Mouse (Mus musculus) gastrocnemius, adult 2 months (tissue): ENCODE data around the gene Il31ra. TPM values are rescaled to one million over a fixed set of nuclear protein-coding genes. Genes with fewer than 3 reads are reported as not detected.

Experiments used
- DNase-seq: peaks from one replicate; pipeline ENCODE4 v3.0.0; 2022
- H3K27ac ChIP-seq: fragments of 200-600 bp; 2 replicates; pipeline ENCODE4 v1.8.1; 2022; ENCODE audit warnings: mild to moderate bottlenecking
- H3K4me3 ChIP-seq: fragments of 200-600 bp; 2 replicates; pipeline ENCODE4 v1.8.1; 2022; ENCODE audit warnings: mild to moderate bottlenecking, moderate library complexity
- CTCF ChIP-seq: fragments of 200-600 bp; IDR thresholded peaks from 2 replicates; pipeline ENCODE4 v1.8.1; 2022; ENCODE audit warnings: antibody characterized with exemption, mild to moderate bottlenecking, moderate library complexity
- intact Hi-C: fragments of 180-260 bp; cut with DNase I; formaldehyde crosslinking; loops from one replicate; pipeline ENCODE4 v1.15.1; 2025
- total RNA-seq, 2 experiments: library from RNA; stranded (reverse); gene quantifications; 2 replicates each; pipeline ENCODE4 v1.2.3; 2021

Il31ra gene
- total RNA-seq, 2 experiments from 2014 or later = 0.14 TPM; not detected in 1

DNA sequence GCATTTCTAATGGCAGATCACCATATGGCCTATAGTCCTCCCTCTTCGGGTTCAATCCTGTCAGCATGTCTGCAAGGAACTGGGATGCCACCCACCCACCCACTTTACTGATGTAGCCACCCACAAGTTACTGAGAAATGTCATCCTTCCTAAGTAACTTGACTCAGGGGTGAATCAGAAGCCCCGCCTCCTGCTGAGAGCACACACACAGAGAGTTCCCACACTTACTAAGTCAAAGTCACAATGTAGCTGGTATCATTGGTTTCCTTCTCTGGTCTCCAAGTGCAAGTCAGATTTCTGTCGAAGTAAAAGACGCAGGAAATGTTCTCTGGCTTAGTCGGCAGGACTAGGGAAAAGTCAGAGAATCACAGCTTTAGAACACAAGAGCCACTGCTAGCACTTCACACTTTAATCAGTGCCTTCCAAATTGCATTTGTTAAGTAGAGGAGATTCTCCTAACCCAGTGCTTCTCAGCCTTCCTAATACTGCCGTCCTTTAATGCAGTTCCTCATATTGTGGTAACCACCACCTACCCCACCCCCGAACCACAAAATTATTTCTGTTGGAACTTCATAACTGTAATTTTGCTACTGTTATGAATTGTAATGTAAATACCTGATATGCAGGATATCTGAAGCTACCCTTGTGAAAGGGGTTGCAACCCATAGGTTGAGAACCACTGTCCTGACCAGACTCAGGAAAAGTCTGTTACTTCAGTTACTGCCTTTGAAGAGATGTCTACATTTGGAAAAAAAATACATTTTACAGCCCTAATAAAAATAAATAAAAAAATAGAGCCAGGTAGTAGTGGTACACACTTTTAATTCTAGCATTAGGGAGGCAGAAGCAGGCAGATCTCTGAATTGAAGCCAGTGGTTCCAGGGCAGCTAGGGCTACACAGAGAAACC, 42.3 kb downstream of the Il31ra start:
- Histone ChIP-seq H3K27ac (no peak overlapping the region), H3K4me3 (no peak overlapping the region)
- no peak for DNase-seq
- intact Hi-C loops = no loop called here
- no peak for TF ChIP-seq CTCF

DNA sequence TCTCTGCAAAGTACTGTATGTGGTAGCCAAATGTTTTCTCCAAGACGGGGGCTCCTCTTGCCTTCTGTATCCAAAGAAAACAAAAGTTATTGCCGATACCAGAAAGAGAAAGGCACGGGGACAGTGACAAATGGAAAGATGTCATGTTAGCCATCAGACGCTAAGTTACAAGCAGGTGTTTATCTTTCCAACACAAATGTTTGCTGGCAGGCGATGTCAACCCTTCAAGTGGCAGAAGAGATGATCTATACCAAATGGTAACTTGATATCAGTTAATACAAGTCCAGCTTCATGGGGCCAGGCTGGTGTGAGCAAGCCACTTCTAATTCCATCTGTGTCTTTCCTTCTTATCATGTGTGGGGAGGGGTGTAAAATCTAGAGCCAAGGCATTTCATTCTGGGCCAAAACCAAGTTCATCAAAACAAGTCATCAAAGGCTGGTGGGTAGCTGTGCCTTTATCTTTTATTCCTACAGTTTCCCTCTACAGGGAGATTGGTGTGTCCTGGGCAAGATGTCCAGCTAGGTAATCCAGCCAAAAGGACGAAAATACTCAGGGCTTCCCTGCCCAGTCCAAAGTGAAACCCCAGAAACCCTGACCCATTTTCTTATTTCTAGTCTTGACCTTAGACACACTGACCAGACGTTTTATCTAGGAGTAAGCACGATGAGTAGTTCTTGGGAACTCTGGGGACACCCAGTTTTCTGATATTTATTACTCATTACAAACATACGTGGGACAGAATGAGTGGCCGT, 52.8 kb downstream of the Il31ra start:
- peak overlapping the region; percentile 19; the same call in 1 of the 2 replicates for H3K4me3 ChIP-seq
- no peak for TF ChIP-seq CTCF
- peak; percentile 43 for DNase-seq
- H3K27ac ChIP-seq = peak overlapping the region; percentile 2; the same call in 1 of the 2 replicates
- intact Hi-C loops = no loop called here

- Histone ChIP-seq H3K4me3 (no peak overlapping the region), H3K27ac (no peak overlapping the region)
- intact Hi-C loops = no loop called here
- no peak for TF ChIP-seq CTCF
- DNase-seq = no peak
Observed at GRCm38 (mm10) chr13:112540616-112541015, 53.5 kb downstream of the Il31ra start.

GRCm38 (mm10) chr13:112537065-112537464, 57.1 kb downstream of the Il31ra start:
- no peak for DNase-seq
- Histone ChIP-seq H3K4me3 (no peak overlapping the region), H3K27ac (no peak overlapping the region)
- intact Hi-C loops = no loop called here
- TF ChIP-seq CTCF = no peak

DNA sequence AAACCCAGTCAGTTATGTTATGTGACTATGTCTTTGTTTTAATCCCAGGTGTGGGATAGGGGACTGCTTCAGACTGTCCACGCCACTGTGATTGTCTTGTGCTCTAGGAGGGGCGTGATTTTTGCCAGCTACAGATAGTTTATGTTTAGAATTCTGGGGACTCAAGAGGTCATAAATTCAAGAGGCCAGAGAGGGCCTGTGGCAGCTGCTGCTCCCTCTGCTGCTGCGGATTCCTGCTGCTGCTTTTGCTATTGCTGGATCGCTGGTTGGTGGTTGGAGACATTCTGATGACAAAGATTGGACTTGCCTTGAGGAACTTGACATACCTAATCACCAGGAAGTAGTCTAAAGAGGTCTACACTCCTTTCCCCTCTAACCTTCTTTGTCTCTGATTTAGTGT, 57.5 kb downstream of the Il31ra start:
- DNase-seq = no peak
- Histone ChIP-seq H3K27ac (no peak overlapping the region), H3K4me3 (no peak overlapping the region)
- intact Hi-C loops = no loop called here
- no peak for TF ChIP-seq CTCF

DNA sequence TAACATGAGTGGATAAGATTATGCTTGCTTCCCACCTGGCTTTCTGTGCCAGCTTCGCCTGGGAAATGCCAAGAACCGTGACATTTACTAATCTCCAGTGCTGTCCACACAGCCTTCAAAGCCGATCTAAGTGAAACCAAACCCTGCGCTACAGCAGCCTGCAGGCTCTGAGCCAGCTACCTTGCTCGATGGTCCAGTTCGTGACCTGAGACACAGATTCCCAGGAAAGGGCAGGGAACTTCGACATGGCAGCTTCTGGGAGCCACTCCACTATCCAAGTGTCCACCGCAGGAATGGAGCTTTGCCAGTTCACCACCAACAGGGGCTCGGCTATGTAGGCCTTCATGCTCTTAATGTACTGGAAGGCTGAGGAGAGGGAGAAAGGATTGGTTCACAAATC, 60.6 kb downstream of the Il31ra start:
- intact Hi-C loops = no loop called here
- TF ChIP-seq CTCF = no peak
- Histone ChIP-seq H3K27ac (peak overlapping the region; percentile 67; the same call in 1 of the 2 replicates), H3K4me3 (no peak overlapping the region)
- DNase-seq = peak; percentile 76

GRCm38 (mm10) chr13:112532235-112532634, 61.9 kb downstream of the Il31ra start:
- Histone ChIP-seq H3K27ac (no peak overlapping the region), H3K4me3 (no peak overlapping the region)
- TF ChIP-seq CTCF = no peak
- intact Hi-C loops = no loop called here
- DNase-seq = no peak

GRCm38 (mm10) chr13:112529893-112530292, 64.3 kb downstream of the Il31ra start:
- TF ChIP-seq CTCF = peak; percentile 96; the same call in 1 of the 2 replicates
- intact Hi-C loops = loop anchor here (1.0 kb wide), 1 partner anchor 222 kb away; no protein-coding TSS in a partner anchor
- H3K4me3 ChIP-seq = no peak overlapping the region
- DNase-seq = peak; percentile 85
- peak overlapping the region; percentile 67 for H3K27ac ChIP-seq

- TF ChIP-seq CTCF = no peak
- no peak for DNase-seq
- H3K4me3 ChIP-seq = no peak overlapping the region
- no peak overlapping the region for H3K27ac ChIP-seq
- intact Hi-C loops = no loop called here
Observed at GRCm38 (mm10) chr13:112527186-112527585, 67.0 kb downstream of the Il31ra start.

DNA sequence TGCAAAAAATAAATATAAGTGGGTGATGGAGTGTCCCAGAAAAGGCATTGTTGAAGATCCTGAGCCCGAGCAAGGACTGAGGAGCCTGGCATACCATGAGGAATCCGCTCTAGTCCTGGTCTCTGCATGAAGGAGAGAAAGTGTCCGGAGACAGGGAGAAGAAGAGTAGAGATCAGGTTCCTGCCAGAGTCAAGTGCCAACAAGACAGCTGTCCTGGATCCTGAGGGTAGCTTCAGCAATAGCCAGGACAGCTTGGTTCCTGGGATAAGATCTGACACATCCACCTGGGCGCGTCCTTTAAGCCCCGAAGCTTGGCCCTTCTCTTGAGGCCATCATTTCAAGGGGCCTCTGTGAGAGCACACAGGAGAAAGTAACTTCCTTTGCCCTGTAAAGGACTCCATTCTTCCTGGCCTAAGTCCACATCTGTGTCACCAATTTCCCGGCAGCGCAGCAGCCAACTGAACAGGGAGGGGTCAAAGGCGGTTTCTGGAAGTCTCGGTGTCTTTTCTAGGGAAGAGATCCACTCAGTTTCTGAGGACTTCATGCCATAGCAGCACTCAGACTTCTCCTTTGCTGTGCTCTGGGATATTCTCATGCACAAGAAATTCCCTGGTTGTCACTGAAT, 70.7 kb downstream of the Il31ra start:
- TF ChIP-seq CTCF = no peak
- peak overlapping the region; percentile 63 for H3K27ac ChIP-seq
- peak overlapping the region; percentile 20 for H3K4me3 ChIP-seq
- DNase-seq = peak; percentile 59
- intact Hi-C loops = no loop called here

DNA sequence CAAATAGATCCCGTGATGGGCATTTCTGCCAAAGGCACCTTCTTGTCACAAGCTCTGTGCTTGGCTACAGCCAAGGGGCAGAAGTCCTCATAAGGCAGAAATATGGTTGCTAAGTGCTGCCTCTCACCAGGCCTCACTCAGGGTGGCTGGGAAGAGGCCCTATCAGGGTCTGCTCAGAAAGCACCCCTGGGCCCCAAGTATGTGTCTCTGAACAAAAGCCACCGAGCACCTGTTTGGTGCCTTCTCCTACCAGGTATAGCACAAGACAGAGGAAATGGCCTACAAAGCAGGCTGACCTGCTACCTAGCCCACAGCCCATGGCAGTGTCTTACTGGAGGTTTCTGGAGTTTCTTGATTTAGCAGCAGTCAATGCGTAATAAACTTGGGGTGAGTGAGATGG, 71.3 kb downstream of the Il31ra start:
- DNase-seq = no peak
- no peak for TF ChIP-seq CTCF
- Histone ChIP-seq H3K27ac (peak overlapping the region; percentile 63), H3K4me3 (peak overlapping the region; percentile 20)
- intact Hi-C loops = no loop called here

DNA sequence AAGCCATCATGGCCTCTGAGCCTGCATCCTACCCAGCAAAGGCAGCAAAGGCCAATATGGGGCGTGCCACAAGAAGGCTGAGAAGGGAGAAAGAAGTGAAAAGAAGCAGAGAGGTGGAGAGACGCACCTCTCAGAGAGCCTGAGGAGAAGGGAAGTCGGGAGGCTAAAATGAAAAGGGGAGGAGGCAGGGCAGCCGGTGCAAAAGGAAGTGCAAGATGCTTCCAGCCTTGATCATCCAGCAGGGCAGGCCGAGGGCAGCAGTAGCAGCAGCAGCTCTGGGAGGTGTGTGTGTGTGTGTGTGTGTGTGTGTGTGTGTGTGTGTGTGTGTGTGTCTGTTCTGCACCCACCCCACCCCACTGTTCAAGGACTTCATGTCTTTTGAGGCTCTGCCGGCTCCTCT, 71.9 kb downstream of the Il31ra start:
- intact Hi-C loops = no loop called here
- Histone ChIP-seq H3K27ac (no peak overlapping the region), H3K4me3 (no peak overlapping the region)
- no peak for TF ChIP-seq CTCF
- no peak for DNase-seq

- intact Hi-C loops = no loop called here
- TF ChIP-seq CTCF = no peak
- no peak overlapping the region for H3K4me3 ChIP-seq
- no peak overlapping the region for H3K27ac ChIP-seq
- no peak for DNase-seq
Observed at GRCm38 (mm10) chr13:112514546-112514945, 79.6 kb downstream of the Il31ra start.
